In genomic region chr17:63114399-63115085, GRCm38 (mm10) we compare ENCODE assay signal across 16 mouse cellular contexts.
DNase-seq lines count a peak whose midpoint lies in the region; ATAC-seq lines count a peak whose summit lies in the region.
"Had no signal": no experiment of that assay in that cellular context is flagged by ENCODE, and none has a peak within 500 bp of the region (broad histone marks: within the 10 kb centered on the region; RNA-seq: fewer than 3 reads in every experiment).

No protein-coding gene starts in this region.

- no peak for ATAC-seq in megakaryocyte, adult 5-6 weeks (ENCODE audit: poor library complexity, severe bottlenecking)
- ATAC-seq: forebrain, embryonic 16.5 days; hindbrain, embryonic 16.5 days had no signal

- DNase-seq in frontal cortex, adult 2 months (ENCODE audit: extremely low spot score in 1 of 2, low spot score in 1 of 2), result peak; percentile 25 to 45
- no peak for DNase-seq in frontal cortex, postnatal 10 days (ENCODE audit: low spot score in 2 of 2)
- peak; percentile 26 for DNase-seq in left cerebral cortex, adult 11 months (ENCODE audit: low spot score)
- no peak for DNase-seq in left cerebral cortex, postnatal 10 days (ENCODE audit: extremely low spot score in 1 of 2, low spot score in 2 of 2)
- DNase-seq in right cerebral cortex, adult 2 months (ENCODE audit: low spot score in 2 of 2), result peak; percentile 30 to 49
- DNase-seq in right cerebral cortex, postnatal 14 days, result no peak
- DNase-seq: adrenal gland, postnatal 14 days; cerebellum, adult 18-20 months; cerebellum, adult 9-11 months; cerebellum, postnatal 36 days; gastrocnemius, adult 2 months; gastrocnemius, postnatal 25 days; heart, postnatal 4 days had no signal

- intact Hi-C loops in left cerebral cortex, postnatal 10 days (cut with DNase I), result no loop called here

Comparison
In these comparisons a context has a peak if more than half of its experiments do, and no peak if none do; other contexts are left out.
1. DNase-seq: peak in frontal cortex, adult 2 months (2 of 2), left cerebral cortex, adult 11 months (single experiment) and right cerebral cortex, adult 2 months (2 of 2); none in frontal cortex, postnatal 10 days (0 of 2), left cerebral cortex, postnatal 10 days (0 of 2) and right cerebral cortex, postnatal 14 days (single experiment).